Mouse (Mus musculus): Measurements from ENCODE around the gene Gm8332. TPM values are rescaled to one million over a fixed set of nuclear protein-coding genes. Genes with fewer than 3 reads are reported as not detected.
"Not testable (repeated sequence)": the region's sequence is repeated elsewhere in the genome, so short reads cannot be mapped to it uniquely, and the experiment has no call there.

The Gm8332 gene
- not detected for total RNA-seq (2022)

DNA sequence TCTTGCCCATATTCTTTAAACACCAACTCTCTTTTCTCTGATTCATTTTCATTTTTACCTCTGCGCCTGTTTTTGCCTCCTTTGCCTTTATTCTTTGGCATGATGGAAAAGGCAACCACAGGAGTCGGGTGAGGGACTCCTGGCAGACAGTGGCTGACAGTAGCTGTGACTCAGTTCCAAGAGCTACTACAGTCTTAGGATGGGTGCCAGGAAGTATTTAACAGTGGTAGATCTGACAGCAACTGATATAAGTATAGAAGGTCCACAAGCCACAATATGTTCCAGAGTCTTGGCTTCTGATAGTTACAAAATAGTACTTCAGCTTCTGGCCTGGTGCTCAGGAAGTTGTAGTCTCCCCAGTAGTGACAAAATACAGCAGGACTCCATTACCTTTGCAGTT, at the start of gene Gm8332:
TSS of gene Gm8332 (minus strand) at position 101 of the 400 bp plus-strand sequence.
- DNase-seq (ENCODE audit: low spot score in 2 of 2) = not testable (repeated sequence)

DNA sequence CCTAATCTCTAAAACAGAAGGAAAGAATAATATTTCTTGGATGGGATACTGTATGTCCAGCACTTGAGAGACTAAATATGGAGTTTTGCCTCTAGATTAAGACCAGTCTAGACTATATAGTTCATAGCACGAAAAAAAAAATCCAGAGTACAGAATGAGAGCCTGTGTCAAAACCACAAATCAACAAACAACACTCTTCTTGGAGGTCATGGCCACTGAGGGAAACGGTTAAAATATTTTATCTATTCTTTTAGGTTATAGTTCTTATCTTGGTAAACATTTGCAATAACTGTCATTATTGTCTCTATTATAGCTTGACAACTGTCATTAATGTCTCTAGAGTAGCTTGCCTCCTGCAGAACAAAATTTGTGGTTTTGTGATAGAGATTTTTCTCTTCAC, 47.3 kb upstream of the Gm8332 start:
- DNase-seq (ENCODE audit: low spot score in 2 of 2) = not testable (repeated sequence)

DNA sequence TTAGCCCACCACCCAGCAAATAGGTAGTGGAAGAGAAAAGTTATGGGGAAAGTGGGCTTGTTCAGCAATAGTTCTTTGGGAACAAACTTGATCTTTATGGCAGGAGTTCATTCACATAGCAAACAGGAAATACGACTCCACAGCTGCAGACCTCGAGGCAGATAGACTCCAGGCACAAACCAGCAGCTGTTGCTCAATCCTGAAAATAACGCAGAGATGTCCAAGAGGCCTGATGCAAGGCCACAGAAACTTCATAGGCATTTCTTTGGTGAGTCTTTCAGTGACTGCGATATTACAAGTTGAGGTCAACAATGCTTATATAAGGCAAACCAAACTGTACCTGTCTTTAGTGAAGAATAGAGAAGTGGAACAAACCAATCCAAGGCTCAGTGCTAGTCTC, 43.2 kb upstream of the Gm8332 start:
- DNase-seq (ENCODE audit: low spot score in 2 of 2) = not testable (repeated sequence)

DNA sequence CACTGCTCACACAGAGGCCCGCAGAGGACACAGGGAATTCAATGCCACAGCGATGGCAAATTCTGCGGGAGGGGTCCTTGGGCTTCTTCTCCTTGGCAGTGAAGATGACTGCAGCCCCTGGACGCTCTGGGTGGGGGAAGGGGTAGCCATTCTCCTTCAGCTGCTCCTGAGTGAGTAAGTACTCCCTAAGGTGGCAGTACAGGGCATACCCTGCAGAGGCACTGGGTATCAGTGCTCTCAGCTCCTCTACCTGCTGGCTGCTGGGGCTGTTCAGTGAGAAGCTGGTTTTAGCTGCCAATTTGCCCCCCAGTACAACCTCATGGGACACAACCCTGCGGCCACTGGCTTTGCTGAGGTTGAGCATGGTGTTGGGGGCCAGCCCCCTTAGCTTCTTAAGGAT, 35.3 kb upstream of the Gm8332 start:
- DNase-seq (ENCODE audit: low spot score in 2 of 2) = not testable (repeated sequence)

DNA sequence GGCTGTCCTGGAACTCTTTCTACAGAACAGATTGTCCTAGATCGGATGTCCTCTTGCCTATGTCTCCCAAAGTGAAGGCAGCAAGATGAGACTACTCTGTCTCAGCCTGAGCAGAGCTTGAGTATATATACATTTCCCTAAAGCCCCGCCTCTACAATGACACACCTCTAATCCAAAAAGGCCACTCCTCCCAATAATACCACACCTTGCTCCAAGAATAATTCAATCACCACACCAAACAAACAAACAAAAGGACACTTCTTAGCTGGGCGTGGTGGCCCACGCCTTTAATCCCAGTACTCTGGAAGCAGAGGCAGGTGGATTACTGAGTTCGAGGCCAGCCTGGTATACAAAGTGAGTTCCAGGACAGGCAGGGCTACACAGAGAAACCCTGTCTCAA, 24.5 kb upstream of the Gm8332 start, which contains the start of gene Gm5662:
TSS of gene Gm5662 (minus strand) at position 101 of the 400 bp plus-strand sequence.
- DNase-seq (ENCODE audit: low spot score in 2 of 2) = not testable (repeated sequence)

DNA sequence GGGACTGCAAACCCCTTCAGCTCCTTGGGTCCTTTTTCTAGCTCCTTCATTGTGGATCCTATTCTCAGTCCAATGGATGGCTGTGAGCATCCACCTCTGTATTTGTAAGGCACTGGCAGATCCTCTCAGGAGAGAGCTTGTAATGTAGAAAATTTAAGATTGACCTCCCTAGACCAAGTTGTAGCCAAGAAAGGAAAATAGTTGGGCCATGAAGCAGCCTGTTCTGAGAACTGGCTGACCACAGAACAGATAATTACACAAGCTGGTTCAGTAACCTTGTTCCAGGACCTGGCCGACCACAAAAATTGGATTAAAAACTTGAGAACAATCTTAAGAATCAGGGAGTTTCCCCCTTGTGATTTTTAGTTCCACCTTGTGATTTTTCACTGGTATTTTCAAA, 7.3 kb upstream of the Gm8332 start:
- DNase-seq (ENCODE audit: low spot score in 2 of 2) = no peak

DNA sequence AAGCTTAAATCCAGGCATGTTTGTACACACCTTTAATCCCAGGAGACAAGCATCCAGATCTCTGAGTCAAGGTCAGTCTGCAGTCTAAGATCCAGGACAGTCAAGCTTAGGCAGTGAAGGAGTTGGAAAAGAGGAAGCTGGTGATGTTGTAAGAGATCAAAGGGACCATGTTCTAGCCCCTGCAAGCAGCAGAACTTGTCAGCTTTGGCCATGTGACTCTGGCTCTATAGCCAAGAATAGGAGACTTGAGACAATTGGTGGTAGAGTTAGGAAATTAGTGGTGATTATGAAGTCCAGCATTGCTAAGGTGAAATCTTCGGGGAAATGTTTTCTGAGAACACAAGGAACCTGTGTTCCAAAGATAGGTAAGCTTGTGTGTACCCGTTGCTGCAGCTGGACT, 6.0 kb upstream of the Gm8332 start:
- not testable (repeated sequence) for DNase-seq (ENCODE audit: low spot score in 2 of 2)

DNA sequence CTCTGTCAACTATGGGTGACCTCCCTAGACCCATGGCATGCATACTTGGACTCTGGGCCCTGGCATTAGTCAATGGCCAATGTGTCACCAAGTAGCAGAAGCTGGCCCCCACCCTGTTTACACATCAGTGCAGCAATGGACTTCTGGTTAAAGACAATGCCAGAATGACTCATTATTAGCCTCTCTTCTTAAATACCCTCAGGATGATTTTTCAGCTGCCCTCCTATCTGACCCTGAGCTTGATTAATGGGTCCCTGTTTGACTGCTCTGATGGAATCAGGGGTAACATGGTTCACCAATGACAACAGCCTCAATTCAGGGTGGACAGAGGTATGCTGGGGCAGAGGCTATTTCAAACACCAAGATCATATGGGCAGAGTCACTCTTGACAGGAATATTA, 4.1 kb downstream of the Gm8332 start:
- DNase-seq (ENCODE audit: low spot score in 2 of 2) = not testable (repeated sequence)

DNA sequence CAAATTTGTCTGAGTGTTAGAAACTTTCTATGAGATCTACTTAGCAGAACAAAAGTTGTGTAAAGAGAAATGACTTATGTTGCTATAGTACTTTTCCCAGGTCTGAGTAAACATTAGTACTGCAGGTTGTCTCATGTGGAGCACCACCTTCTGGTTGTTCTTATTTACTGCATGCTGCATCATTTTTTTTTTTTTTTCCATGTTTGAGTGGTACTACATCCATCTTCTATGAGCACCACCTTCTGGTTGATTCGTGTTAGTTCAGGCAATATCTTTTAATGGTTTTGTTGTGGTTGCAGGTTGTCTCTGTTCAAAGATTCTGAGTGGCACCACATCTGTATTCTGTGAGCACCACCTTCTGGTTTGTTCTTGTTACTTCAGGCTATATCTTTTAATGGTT, 7.0 kb downstream of the Gm8332 start:
- DNase-seq (ENCODE audit: low spot score in 2 of 2) = not testable (repeated sequence)

DNA sequence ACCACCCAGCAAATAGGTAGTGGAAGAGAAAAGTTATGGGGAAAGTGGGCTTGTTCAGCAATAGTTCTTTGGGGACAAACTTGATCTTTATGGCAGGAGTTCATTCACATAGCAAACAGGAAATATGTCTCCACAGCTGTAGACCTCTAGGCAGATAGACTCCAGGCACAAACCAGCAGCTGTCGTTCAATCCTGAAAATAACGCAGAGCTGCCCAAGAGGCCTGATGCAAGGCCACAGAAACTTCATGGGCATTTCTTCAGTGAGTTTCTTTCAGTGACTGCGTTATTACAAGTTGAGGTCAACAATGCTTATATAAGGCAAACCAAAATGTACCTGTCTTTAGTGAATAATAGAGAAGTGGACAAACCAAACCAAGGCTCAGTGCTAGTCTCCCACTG, 30.5 kb downstream of the Gm8332 start:
- no peak for DNase-seq (ENCODE audit: low spot score in 2 of 2)

DNA sequence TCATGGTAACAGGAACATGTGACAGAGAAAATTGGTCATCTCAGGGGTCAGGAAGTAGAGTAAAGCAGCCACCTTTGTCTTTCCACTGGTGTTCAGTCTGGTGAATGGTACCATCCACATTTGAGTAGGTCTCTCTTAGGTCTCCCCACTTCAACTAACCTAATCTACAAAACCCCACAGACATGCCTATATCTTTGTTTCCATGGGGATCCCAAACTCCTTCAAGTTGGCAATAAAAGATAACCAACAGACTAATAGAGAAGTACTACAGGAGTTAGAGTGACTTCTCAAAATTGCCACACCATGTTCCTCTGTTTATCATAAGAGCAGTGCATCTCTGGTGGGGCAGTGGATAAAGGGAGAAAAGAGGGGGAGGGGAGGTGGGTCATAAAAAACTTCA, 31.8 kb downstream of the Gm8332 start:
- not testable (repeated sequence) for DNase-seq (ENCODE audit: low spot score in 2 of 2)

DNA sequence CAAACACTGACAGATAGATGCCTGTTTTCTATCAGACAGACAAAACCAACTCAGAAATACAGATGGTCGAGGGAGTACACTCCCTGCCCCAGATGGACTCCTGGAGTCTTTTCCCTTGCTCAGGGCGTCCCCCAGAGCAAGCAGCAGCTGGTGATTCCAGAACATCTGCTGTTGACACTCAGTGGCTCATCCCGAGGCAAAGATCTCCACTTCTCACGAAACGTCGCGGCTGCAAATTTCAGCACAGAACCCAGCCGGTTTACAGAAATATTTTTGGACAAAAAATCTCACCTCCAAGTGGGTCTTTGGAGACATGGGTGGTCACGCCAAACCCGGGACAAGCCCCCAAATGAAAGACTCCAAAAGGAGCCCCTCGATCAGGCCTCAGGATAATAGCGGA, 35.3 kb downstream of the Gm8332 start:
- no peak for DNase-seq (ENCODE audit: low spot score in 2 of 2)

DNA sequence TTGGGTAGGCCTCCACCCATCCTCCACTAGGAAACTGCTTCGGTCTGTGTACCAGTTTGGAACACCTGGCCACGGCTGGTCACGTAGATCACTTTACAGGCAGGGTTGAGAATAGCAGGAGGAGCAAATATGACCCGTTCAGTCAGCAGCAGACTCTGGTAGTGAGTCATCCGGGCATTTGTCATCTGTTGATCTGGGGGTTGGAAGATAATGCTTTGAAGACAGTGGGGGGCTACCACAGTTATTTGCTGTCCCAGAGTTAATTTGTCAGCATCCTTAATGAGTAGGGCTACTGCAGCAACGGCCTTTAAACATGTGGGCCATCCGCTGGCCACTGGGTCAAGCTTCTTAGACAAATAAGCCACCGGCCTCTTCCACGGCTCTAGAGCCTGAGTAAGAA, 38.4 kb downstream of the Gm8332 start:
- DNase-seq (ENCODE audit: low spot score in 2 of 2) = not testable (repeated sequence)

DNA sequence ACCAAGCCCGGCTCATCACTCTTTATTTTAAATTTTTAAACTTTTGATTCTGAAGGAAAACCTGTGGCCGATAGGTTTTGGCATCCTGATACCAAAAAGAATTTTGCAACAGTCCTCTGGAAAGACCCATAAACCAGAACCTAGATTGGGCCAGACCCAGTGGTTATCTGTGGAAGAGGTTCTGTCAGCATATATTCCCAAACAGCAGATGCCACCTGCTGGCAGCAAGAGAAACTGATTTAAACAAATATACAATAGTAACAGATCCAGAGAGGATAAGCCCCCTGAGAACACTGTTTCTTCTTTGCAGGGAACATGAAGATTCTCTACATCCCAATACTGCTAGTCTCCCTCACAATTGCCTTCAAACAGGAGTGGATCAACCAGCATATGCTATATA, 47.0 kb downstream of the Gm8332 start:
- no peak for DNase-seq (ENCODE audit: low spot score in 2 of 2)

Other genes starting within 250 kb of the Gm8332 start
- not detected for gene Gm2075, start 238.3 kb downstream of the Gm8332 start, total RNA-seq (2022)
- gene Gm6803, start 231.3 kb downstream of the Gm8332 start, total RNA-seq (2022) = not detected
- gene Gm2056, start 223.1 kb downstream of the Gm8332 start, total RNA-seq (2022) = not detected
- not detected for gene Gm16368, start 166.4 kb downstream of the Gm8332 start, total RNA-seq (2022)
- not detected for gene Gm10436, start 68.0 kb downstream of the Gm8332 start, total RNA-seq (2022)
- gene Gm5662, start 24.4 kb upstream of the Gm8332 start, total RNA-seq (2022) = not detected
- not detected for gene Gm5039, start 73.9 kb upstream of the Gm8332 start, total RNA-seq (2022)
- 10 to 100 TPM; 38.1 to 41.4 (median 39.5) TPM for gene Adck1, start 110.5 kb upstream of the Gm8332 start, total RNA-seq (2022)

Measured in left cerebral cortex, adult 8-10 months (tissue).